Mouse (Mus musculus) myocyte (in vitro differentiated cells): ENCODE results near the gene Tbk1. TPM values are rescaled to one million over a fixed set of nuclear protein-coding genes. Genes with fewer than 3 reads are reported as not detected.
A peak's percentile ranks its signal among the peaks of the same experiment; 100 is the strongest.

Source experiments
- H3K27me3 ChIP-seq: one replicate; pipeline ENCODE4 v1.6.1; 2011; ENCODE audit not compliant: control insufficient read depth, insufficient read depth, insufficient read length
- H3K36me3 ChIP-seq: one replicate; pipeline ENCODE4 v1.6.1; 2011; ENCODE audit not compliant: control insufficient read depth, insufficient read depth
- H3K4me2 ChIP-seq: one replicate; pipeline ENCODE4 v1.6.1; 2011; ENCODE audit warnings: low read depth, control low read depth
- H3K4me3 ChIP-seq: one replicate; pipeline ENCODE4 v1.5.1; 2011; ENCODE audit warnings: mild to moderate bottlenecking, control low read depth, moderate library complexity
- H3K79me2 ChIP-seq: one replicate; pipeline ENCODE4 v1.6.1; 2011; ENCODE audit not compliant: control insufficient read depth, insufficient read depth
- H3ac ChIP-seq: one replicate; pipeline ENCODE4 v1.6.1; 2011; ENCODE audit not compliant: control insufficient read depth, insufficient read length
- CEBPB ChIP-seq: IDR thresholded peaks from 2 replicates; pipeline ENCODE4 v1.6.1; 2011; ENCODE audit warnings: mild to moderate bottlenecking, moderate library complexity; ENCODE audit not compliant: poor library complexity, insufficient read depth, severe bottlenecking
- E2F4 ChIP-seq: IDR thresholded peaks from one replicate; pipeline ENCODE4 v1.6.1; 2011; ENCODE audit warnings: mild to moderate bottlenecking, control low read depth, moderate library complexity; ENCODE audit not compliant: insufficient read depth
- MAX ChIP-seq: IDR thresholded peaks from one replicate; pipeline ENCODE4 v1.6.1; 2011; ENCODE audit warnings: low read depth, mild to moderate bottlenecking, control low read depth
- MYOD1 ChIP-seq, 3 experiments: IDR thresholded peaks; one replicate each; pipeline ENCODE4 v1.6.1; 2011; ENCODE audit warnings: control low read depth in 2 of 3, low read depth in 2 of 3, mild to moderate bottlenecking in 2 of 3, moderate library complexity in 1 of 3; ENCODE audit not compliant: insufficient read length in 2 of 3, control insufficient read depth in 1 of 3
- MYOG ChIP-seq, 3 experiments: IDR thresholded peaks; one replicate each; pipeline ENCODE4 v1.6.1; 2011; ENCODE audit warnings: control low read depth in 2 of 3, low read depth in 2 of 3, mild to moderate bottlenecking in 2 of 3; ENCODE audit not compliant: insufficient read length in 2 of 3, control insufficient read depth in 1 of 3, insufficient read depth in 1 of 3
- POLR2A ChIP-seq: IDR thresholded peaks from one replicate; pipeline ENCODE4 v1.6.1; 2011; ENCODE audit warnings: low read depth, mild to moderate bottlenecking, control low read depth, moderate library complexity; ENCODE audit not compliant: insufficient read length
- POLR2AphosphoS2 ChIP-seq: IDR thresholded peaks from one replicate; pipeline ENCODE4 v1.6.1; 2011; ENCODE audit warnings: low read depth, control low read depth; ENCODE audit not compliant: insufficient read length
- REST ChIP-seq: IDR thresholded peaks from one replicate; pipeline ENCODE4 v1.6.1; 2011; ENCODE audit warnings: mild to moderate bottlenecking, control low read depth, moderate library complexity; ENCODE audit not compliant: insufficient read depth, insufficient read length
- SRF ChIP-seq: IDR thresholded peaks from one replicate; pipeline ENCODE4 v1.6.1; 2011; ENCODE audit warnings: low read depth; ENCODE audit not compliant: control insufficient read depth, insufficient read length
- TCF12 ChIP-seq: IDR thresholded peaks from one replicate; pipeline ENCODE4 v1.6.1; 2011; ENCODE audit warnings: mild to moderate bottlenecking, control low read depth; ENCODE audit not compliant: poor library complexity, insufficient read depth, severe bottlenecking
- TCF3 ChIP-seq: IDR thresholded peaks from one replicate; pipeline ENCODE4 v1.6.1; 2011; ENCODE audit warnings: low read depth, control low read depth; ENCODE audit not compliant: insufficient read length
- USF1 ChIP-seq: IDR thresholded peaks from one replicate; pipeline ENCODE4 v1.6.1; 2011; ENCODE audit warnings: low read depth, mild to moderate bottlenecking, control low read depth, moderate library complexity
- polyA plus RNA-seq: library from polyadenylated mRNA; unstranded; fragments of >200 nt; fragmentation: generic; extraction: Trizol; gene quantifications from one replicate; pipeline ENCODE4 v1.2.1, GENCODE M21; 2012; ENCODE audit warnings: missing spikeins

Gene Tbk1
- 9.0 TPM for polyA plus RNA-seq

GRCm38 (mm10) chr10:121586675-121587370 is at the start of gene Tbk1:
Gene Tbk1, minus strand, starts transcription at chr10:121586787.
- Histone ChIP-seq H3K36me3 (peaks cover 16% of the 10 kb centered on the region), H3K4me3 (peak within 1 kb of the TSS; percentile 67), H3K4me2 (peak within 1 kb of the TSS; percentile 78), H3K27me3 (no peaks in the 10 kb centered on the region), H3K79me2 (peaks cover 40% of the 10 kb centered on the region), H3ac (peak within 1 kb of the TSS; percentile 70)
- peak; percentile 98 for TF ChIP-seq POLR2AphosphoS2
- no peak for TF ChIP-seq E2F4
- TF ChIP-seq USF1, result peak; percentile 91
- peak; percentile 86 for TF ChIP-seq POLR2A
- no peak for TF ChIP-seq TCF3
- TF ChIP-seq TCF12, result no peak
- TF ChIP-seq MYOG (IDR thresholded peaks at IDR 0.05; ENCODE audit: control insufficient read depth in 1 of 3, insufficient read depth in 1 of 3, insufficient read length in 2 of 3, low read depth in 2 of 3), result peak in 1 of 3 experiments; percentile 25
- peak; percentile 42 for TF ChIP-seq SRF

DNA sequence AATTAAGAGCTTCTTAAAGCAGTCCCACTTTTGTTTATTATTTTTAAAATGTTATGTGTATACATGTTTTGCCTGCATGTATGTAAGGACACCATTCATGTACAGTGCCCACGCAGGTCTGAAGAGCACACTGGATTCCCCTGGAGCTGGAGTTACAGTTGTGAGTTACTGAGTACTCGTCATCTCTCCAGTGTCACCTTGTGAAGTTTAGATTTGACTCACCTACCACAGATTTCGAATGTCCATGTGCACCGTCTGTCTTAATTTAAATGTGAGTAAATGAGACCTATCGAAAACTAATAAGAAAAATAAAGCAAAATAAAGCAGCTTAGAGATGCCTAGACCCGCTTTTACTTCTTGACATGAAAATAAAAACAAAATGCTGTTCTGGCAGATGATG is 49.7 kb upstream of the Tbk1 start:
- H3K36me3 ChIP-seq, result no peaks in the 10 kb centered on the region
- no peak for TF ChIP-seq REST
- no peak overlapping the region for H3K4me2 ChIP-seq
- no peaks in the 10 kb centered on the region for H3K79me2 ChIP-seq
- no peak overlapping the region for H3K4me3 ChIP-seq
- H3ac ChIP-seq, result no peak overlapping the region
- peaks cover 22% of the 10 kb centered on the region for H3K27me3 ChIP-seq

- Histone ChIP-seq H3K27me3 (peaks cover 15% of the 10 kb centered on the region), H3K79me2 (no peaks in the 10 kb centered on the region), H3K4me2 (no peak overlapping the region), H3ac (no peak overlapping the region), H3K4me3 (no peak overlapping the region), H3K36me3 (no peaks in the 10 kb centered on the region)
- TF ChIP-seq REST (no peak), E2F4 (no peak), MYOG (IDR thresholded peaks at IDR 0.05; ENCODE audit: control insufficient read depth in 1 of 3, insufficient read depth in 1 of 3, insufficient read length in 2 of 3, low read depth in 2 of 3) (no peak), MYOD1 (IDR thresholded peaks at IDR 0.05; ENCODE audit: control insufficient read depth in 1 of 3, insufficient read length in 2 of 3, low read depth in 2 of 3) (no peak), USF1 (no peak), TCF12 (no peak), CEBPB (no peak), POLR2A (no peak), SRF (no peak), POLR2AphosphoS2 (no peak), TCF3 (no peak)
Observed at GRCm38 (mm10) chr10:121634159-121634558, 47.6 kb upstream of the Tbk1 start.

- no peak for TF ChIP-seq MYOD1 (IDR thresholded peaks at IDR 0.05; ENCODE audit: control insufficient read depth in 1 of 3, insufficient read length in 2 of 3, low read depth in 2 of 3)
- no peak for TF ChIP-seq REST
- TF ChIP-seq SRF, result no peak
- no peak for TF ChIP-seq POLR2A
- no peak for TF ChIP-seq E2F4
- no peak for TF ChIP-seq MYOG (IDR thresholded peaks at IDR 0.05; ENCODE audit: control insufficient read depth in 1 of 3, insufficient read depth in 1 of 3, insufficient read length in 2 of 3, low read depth in 2 of 3)
- TF ChIP-seq USF1, result no peak
- no peak for TF ChIP-seq TCF12
- no peak for TF ChIP-seq POLR2AphosphoS2
- no peak for TF ChIP-seq CEBPB
- no peak for TF ChIP-seq TCF3
- no peak for TF ChIP-seq MAX
- Histone ChIP-seq H3K36me3 (no peaks in the 10 kb centered on the region), H3K27me3 (no peaks in the 10 kb centered on the region), H3ac (no peak overlapping the region), H3K4me3 (no peak overlapping the region), H3K79me2 (peaks cover 21% of the 10 kb centered on the region), H3K4me2 (no peak overlapping the region)
Observed at GRCm38 (mm10) chr10:121628561-121629040, 42.0 kb upstream of the Tbk1 start.

DNA sequence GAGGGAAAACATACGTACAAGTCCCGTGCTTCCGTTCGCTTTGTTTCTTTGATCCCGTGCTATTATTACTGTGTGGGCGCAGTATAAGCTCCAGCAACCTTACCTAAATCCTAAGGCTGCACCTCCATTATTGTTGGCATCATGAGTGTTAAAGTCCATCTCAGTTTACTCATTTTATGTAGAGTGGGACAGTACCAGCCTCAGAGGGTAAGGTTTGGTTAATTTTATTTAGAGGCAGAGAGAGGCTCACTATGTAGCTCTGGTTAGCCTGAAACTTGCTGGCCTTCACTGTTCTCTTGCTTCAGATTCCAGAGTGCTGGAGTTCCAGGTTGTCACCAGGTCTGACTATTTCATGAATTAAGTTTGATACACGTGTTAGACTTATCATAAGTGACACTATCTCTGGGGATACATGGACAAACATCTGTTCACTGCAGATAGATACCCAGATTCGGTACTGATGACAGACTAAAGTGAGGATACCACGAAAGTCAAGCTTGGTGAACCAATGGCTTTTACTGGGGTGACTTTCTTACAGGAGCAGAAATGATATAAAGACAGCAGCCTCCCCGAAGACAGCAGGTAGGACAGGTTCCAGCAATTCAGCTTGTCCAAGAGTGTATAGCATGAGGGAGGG is 40.7 kb upstream of the Tbk1 start:
- TF ChIP-seq TCF12 (no peak), POLR2AphosphoS2 (no peak), POLR2A (no peak), MYOD1 (IDR thresholded peaks at IDR 0.05; ENCODE audit: control insufficient read depth in 1 of 3, insufficient read length in 2 of 3, low read depth in 2 of 3) (no peak), CEBPB (no peak), E2F4 (no peak)

More for the DNA sequence above, 40.7 kb upstream of the Tbk1 start:
- peak overlapping the region; percentile 91 for H3K4me2 ChIP-seq
- no peaks in the 10 kb centered on the region for H3K27me3 ChIP-seq
- H3ac ChIP-seq, result no peak overlapping the region
- H3K4me3 ChIP-seq, result peak overlapping the region; percentile 90
- peaks cover 5% of the 10 kb centered on the region for H3K36me3 ChIP-seq
- H3K79me2 ChIP-seq, result peaks cover 34% of the 10 kb centered on the region
